Mouse (Mus musculus): ENCODE data around the gene Gan.

GRCm38 (mm10) chr8:117118409-117118808 is 39.5 kb upstream of the Gan start:
- TF ChIP-seq POLR2A (IDR thresholded peaks at IDR 0.05; ENCODE audit: borderline replicate concordance, extremely low read depth, insufficient read depth, insufficient read length, poor library complexity, severe bottlenecking): no peak
- no peak for TF ChIP-seq CTCF (IDR thresholded peaks at IDR 0.05; ENCODE audit: borderline replicate concordance, extremely low read depth, insufficient read depth, insufficient read length)

Data from brain, embryonic 14.5 days (tissue).